Mouse (Mus musculus): Measurements from ENCODE around the gene Fndc8.

- no peak for TF ChIP-seq POLR2A (IDR thresholded peaks at IDR 0.05; ENCODE audit: low read depth, low read length)
- no peak for TF ChIP-seq CTCF (IDR thresholded peaks at IDR 0.05; ENCODE audit: extremely low read depth, insufficient read length, insufficient replicate concordance, low read depth, low read length)
Measured at GRCm38 (mm10) chr11:82874924-82875323, 17.0 kb upstream of the Fndc8 start.
